Mouse (Mus musculus): Measurements from ENCODE around the gene Ankrd39.

The Ankrd39 gene

DNA sequence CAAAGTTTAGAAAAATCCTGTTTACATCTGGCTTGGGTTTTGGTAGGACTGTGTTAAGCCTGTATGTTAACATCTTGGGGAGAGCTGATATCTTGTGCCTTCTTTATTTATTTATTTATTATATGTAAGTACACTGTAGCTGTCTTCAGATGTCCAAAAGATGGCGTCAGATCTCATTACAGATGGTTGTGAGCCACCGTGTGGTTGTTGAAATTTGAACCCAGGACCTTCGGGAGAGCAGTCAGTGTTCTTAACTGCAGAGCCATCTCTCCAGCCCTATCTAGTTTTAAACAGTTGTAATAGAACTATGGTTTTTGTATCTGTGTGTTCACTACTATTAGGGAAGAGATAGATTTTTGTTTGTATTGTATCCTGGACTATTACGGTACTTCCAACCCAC lies 18.0 kb downstream of the Ankrd39 start:
- DNase-seq, result no peak

GRCm38 (mm10) chr1:36528351-36528750 lies 18.9 kb downstream of the Ankrd39 start:
- no peak for DNase-seq

- no peak for DNase-seq
Measured at GRCm38 (mm10) chr1:36526903-36527302, 20.3 kb downstream of the Ankrd39 start.

DNA sequence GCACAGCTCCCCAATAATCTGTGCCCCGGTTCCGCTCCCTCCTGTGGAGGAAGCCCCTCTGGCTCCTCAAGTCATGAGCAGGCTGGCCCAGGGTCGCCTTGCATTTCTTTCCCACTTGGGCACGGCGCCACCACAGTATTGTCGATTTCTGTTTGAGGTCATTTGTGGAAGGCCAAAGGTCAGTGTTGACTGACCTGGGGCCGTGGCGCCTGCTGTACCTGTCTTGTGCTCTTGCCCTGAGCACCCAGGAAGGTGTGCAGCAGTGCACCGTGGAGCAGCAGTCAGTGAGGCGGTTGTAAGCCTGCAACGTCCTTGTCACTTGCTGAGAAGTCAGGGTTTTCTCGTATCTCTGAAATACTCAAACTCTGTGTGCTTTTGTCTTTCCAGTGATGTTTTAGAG lies 21.5 kb downstream of the Ankrd39 start:
- DNase-seq, result no peak

DNA sequence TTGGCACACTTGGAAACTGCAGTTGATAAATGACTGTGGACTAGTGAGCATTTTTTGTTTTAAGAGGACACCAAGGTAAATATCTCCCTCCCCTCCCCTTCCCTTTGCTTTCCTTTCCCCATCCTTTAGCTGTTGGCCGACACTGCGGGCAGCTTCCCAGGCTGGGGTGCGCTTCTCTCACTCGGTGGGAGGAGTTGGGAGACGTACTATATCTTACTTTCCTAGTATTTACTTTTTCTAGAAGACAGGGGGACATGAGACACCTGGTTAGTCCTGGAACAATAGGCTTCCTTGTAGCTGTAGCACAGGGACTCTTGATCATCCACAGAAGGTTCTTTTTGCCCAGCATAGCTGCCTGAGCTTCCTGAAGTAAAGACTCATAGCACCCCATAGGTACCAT lies 23.2 kb downstream of the Ankrd39 start:
- no peak for DNase-seq

- no peak for DNase-seq
Measured at GRCm38 (mm10) chr1:36523332-36524013, 23.8 kb downstream of the Ankrd39 start.

DNA sequence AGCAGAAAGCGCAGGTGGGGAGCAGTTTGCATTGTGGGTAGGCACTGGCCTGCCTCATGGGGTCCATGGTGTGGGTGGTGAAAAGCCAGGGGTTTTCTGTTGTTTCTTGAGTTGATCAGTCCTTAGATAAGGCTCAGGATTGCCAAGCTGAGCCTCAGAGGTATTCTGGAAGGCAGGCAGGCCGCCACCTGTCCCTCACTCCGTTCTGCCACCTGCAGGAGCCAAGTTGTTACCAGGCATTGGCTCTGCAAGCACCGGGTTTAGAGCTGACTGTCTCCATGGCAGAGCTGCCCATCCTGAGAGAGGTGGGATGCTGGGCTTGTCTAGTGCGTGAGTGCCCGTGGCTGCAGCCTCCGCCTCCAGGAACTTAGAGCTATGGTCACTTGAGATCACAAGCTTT lies 25.0 kb downstream of the Ankrd39 start:
- DNase-seq, result no peak

DNA sequence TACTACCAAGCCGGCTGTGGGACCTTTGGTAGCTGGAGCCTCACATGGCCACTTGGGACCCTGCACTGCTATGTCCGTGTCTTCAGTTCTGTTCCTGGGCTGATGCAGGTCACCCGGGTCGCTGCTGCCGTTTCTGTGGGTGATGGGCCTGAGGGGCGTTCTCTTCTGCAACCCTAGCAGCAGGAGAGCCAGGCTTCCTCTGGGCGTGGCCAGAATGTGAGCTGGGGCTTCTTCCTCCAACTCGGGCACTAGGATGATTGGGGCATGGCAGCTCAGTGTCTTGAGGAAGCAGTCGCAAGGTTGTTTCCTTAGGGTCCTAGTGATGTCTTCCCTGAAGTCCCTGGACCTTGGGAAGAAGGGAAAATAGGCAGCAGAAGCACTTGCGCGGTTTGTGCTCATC lies 27.6 kb downstream of the Ankrd39 start:
- no peak for DNase-seq

DNA sequence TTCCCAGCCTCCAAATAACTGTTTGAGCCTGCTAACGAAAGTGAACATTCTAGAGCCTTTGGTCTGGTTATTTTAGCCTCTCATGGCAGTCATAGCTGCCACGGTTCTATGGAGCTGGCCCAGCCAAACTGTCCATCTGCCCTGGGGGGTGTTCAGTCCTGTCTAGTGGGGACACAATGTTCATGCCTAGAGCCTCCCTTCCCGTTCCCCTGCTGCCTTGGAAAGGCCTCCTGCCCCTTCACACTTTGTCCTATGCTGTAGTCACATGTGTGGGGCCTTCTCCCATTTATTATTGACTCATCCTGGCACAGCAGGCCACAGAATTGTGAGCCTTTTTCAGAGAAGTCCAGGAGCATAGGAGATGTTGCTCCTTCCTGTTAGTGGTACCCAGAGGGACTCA lies 29.0 kb downstream of the Ankrd39 start:
- DNase-seq, result no peak

DNA sequence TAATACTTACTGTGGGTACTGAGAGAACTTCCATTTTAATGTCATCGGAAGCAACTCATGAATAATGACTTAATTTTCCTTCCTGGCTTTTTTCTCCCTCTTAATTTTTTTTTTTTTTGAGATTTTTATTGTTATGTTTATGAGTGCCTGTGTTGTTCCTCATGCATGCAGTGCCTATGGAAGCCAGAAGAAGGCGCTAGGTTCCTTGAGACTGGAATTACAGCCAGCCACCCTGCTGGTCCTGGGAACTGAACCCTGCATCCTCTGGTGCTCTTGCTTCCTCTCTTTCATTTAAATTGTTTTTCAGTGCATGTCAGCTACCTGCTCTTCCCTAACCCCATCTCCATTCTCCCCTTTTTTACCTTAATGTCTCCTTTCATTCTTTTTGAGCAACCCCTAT lies 33.5 kb downstream of the Ankrd39 start:
- no peak for DNase-seq

DNA sequence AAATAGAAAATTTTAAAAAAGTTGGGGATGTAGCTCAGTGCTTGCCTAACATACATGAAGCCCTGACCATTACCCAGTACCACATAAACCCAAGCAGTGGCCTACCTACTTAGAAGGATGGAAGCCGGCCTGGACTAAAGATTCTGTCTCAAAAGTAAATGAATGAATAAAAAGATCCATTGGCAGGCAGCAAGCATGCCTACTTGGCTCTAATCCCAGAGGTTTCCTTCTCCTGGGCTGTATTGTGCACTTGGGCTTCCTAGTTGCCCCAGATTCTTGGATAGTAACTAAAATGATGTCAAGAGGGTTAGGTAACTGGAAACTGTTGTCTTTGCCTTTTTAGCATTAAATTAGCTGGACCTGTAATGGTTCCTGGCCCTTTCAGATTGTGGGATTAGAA lies 33.9 kb downstream of the Ankrd39 start:
- no peak for DNase-seq

DNA sequence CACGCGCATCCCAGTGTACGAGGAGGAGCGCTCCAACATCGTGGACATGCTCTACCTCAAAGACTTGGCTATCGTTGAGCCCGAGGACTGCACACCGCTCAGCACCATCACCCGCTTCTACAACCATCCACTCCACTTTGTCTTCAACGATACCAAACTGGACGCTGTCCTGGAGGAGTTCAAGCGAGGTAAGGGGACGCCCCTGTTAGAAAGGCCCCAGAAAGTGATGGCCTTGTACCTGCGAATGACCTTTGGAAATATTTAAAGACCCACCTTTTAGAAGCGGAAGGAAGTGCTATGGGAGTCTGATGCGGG lies 34.3 kb downstream of the Ankrd39 start:
- DNase-seq, result no peak

- peak; percentile 96 for DNase-seq
Measured at GRCm38 (mm10) chr1:36512089-36512965, 34.9 kb downstream of the Ankrd39 start.

GRCm38 (mm10) chr1:36511289-36512021 lies 35.8 kb downstream of the Ankrd39 start, which contains the start of gene Cnnm3:
Cnnm3 (plus strand) TSS chr1:36511867.
- peak; percentile 100 for DNase-seq

DNA sequence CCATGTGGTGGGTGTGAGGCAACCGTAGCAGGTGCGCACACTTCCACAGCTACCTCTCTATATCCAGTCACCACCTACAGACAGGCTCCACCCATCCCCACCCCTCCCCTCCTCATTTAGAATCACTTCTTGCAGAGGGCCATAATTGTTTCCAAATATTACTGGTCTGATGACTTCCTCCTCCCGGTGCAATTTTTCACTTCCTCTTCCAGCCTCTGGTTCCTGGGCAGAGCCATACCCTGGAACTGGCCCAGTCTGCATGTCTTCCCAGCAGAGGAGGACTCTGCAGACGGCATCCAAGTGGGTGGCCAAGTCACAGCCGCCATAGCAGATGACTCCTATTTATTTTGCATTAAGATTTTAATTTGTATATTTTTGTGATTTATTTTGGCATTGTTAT lies 39.0 kb downstream of the Ankrd39 start:
- peak; percentile 96 for DNase-seq

- DNase-seq, result peak; percentile 94
Measured at GRCm38 (mm10) chr1:36501261-36501660, 46.0 kb downstream of the Ankrd39 start.

DNA sequence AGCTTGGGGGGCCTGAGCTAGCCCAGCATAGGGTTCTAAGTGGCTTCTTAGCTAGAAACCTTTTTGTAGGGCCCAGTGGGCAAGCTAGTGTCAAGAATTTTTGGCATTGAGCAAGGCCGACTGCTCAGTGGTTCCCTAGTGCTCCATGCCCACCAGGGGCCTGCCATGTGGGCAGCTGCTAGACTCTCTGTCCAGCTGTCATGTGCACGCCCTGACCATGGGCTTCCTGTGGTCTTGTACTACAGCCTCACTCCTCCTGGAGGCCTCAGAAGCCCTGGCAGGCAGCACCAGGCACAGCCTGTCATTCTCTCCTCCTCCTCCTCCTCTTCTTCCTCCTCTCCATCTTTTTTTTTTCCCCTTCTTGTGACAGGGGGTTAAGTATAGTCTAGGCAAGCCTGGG lies 49.9 kb downstream of the Ankrd39 start:
- no peak for DNase-seq

GRCm38 (mm10) chr1:36496719-36497118 lies 50.5 kb downstream of the Ankrd39 start:
- DNase-seq, result no peak

DNA sequence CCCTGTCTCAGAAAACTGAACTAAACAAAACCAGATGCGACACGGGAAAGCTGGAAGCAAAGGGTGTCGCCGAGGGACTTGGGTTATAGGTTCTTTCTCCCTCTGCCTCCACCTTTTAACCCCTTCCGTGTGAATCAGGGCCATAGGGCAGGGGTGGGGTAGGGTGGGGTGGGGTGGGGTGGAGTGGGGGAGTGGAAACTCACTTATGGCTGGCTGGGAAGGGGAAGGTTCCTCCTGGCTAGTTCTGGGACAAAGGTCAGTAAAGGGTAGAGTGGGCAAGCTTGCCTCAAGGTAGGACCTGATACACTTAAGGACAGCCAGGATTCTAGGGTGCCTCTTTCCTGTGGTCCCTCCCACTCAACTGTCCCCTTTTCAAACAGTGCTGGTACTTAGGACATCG lies 53.9 kb downstream of the Ankrd39 start:
- no peak for DNase-seq

DNA sequence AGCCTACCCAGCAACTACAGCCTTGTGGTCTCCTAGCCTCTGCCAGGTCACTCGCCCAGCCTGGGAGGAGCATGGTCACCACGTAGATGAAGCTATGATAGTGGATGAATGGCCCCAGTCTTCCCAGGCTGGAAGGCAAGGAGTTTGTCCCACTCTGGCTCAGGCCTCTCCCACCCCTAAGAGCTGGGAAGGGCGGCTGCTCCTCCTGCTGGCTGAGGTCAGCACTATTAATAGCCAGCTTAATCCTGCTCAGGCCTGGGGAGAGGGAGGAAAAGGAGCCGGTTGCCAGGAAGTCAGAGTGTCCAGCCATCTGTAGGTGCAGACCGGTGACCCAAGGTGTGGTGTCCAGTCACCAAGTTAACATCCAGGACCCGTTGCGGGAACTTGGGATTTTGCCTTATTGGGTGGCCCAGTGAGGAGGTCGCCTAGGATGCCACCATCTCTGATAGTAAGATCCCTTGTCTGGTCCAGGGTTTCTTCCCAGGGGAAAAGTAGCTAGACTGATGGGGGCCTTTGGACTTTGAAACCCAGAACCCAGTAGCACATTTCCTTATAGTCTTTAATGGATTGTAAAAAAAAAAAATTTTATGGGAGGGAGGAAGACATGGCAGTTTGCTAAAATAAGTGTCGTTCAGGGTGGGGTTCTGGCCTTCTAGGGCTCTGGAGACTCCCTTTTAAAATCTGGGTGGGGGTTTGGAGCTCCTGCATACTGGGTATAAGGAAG lies 54.7 kb downstream of the Ankrd39 start:
- DNase-seq, result peak; percentile 97

- DNase-seq, result no peak
Measured at GRCm38 (mm10) chr1:36489661-36490060, 57.6 kb downstream of the Ankrd39 start.
